Mouse (Mus musculus): ENCODE measurements around the gene B4galt2.

B4galt2 gene

DNA sequence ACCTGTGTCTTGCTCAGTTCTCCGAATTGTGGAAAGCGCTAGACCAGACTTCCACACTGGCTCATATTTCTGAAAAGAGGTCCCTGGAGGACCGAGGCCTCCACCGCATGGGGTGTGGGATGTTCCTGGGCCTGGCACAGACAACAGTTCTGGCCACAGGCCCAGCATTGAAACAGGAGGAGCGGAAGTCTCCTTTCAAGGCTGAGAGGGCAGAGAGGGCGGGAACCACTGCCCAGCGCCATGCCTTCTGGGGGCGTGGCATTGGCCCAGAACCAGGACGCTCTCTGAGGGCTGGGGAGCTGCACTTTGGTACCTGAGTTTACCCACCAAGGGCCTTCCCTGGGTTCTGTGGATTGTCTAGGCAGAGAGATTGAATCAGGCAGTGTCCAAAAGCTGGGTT is 17.2 kb downstream of the B4galt2 start:
- DNase-seq = no peak

DNA sequence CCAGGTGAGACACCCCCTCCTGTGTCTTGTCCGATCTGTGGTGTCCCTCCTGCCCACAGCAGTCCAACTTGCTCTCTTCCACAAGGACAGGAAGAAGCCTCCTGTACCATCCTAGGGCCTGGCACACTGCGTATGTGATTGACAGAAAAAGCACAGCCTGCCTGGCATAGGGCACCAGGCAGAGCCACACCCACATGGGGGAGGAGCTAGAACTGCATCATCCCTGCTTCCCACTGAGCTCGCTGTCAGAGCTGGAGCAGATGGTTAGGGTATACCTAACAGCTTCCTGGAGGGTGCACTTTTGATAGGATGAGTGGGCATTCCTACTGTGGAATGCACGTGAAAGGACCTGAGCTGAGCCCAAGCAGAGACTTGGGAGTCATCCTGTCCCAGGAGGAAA is 20.5 kb downstream of the B4galt2 start:
- no peak for DNase-seq

GRCm38 (mm10) chr4:117860570-117860969 is 22.7 kb downstream of the B4galt2 start:
- no peak for DNase-seq

DNA sequence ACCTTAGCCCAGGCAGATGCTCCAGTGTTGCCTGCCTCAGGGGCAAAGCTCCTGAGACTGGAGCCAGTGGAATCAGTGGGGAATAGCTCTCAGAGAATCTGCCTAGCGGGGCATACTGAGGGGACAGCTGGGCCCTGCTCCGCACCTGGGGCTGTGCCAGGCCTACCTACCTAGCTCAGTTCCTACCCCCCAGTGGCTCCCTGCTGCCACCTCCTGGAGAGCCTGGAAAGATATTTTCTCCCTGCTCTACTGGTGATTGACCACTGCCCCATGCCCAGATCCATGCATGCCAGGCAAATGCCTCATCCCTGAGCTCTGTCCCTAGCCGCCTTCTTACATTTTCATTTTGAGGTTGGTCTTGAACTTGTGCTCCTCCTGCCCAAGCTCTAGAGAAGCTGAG is 24.5 kb downstream of the B4galt2 start:
- peak; percentile 61 for DNase-seq

GRCm38 (mm10) chr4:117855146-117855545 is 28.1 kb downstream of the B4galt2 start:
- no peak for DNase-seq

GRCm38 (mm10) chr4:117852152-117852868 is 31.0 kb downstream of the B4galt2 start:
- DNase-seq = no peak

GRCm38 (mm10) chr4:117850871-117851270 is 32.4 kb downstream of the B4galt2 start:
- no peak for DNase-seq

DNA sequence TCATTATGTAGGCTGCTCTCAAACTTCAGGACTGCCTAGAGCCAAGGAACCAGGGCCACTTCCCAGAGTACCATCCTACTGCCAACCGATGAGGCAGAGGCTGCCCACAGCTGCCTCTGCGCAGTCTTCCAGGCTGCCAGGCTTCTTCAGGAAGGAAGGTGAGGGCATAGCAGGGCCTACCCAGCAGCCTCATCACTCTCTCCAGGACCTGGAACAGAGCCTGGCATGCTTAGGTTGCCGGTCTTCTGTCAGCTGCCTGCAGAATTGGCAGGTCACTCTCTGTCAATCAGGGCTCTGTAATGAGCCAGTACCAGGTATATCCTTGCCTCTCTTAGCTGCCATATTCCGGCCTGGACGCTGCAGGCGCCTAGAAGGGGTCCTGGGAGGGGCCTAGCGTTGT is 33.1 kb downstream of the B4galt2 start:
- no peak for DNase-seq

GRCm38 (mm10) chr4:117849506-117849905 is 33.8 kb downstream of the B4galt2 start:
- no peak for DNase-seq

DNA sequence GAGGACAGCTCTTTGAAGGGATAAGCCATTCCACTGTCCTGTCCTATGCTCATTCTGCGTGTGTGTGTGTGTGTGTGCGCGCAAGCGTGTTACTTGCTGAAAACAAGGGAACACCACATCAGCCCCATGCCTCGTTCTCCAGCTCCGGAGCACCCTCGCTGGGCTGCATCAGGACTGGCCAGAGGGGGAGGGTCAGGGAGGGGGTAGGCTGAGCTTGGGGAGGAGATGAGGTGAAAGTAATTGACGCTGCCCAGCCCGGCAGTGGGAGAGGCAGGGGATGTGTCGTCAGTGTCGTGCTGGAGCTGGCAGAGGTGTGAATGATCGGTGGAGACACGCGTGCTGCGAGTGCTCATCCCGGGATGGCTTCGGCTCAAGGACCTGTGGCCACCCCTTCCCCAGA is 34.2 kb downstream of the B4galt2 start:
- DNase-seq = no peak

DNA sequence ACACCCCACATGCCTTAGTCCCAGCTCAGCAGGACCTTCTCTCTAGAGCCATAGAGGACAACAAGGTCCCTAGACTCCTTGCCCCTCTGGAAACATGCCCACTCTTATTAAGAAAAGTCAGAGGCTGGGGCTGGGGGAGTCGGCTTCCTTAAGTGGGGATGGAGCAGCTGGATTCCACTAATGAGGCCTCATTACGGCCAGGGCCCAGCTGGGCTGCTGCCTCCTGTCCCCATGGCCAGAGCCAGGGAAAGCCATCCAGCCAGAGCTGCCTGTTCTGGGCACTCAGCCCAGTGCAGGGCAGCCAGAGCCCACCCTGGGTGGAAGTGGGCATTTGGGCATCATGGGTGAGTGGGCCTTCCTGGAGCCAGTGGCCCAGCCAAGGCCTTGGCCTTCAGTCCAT is 36.3 kb downstream of the B4galt2 start:
- DNase-seq = no peak

- DNase-seq = no peak
Observed at GRCm38 (mm10) chr4:117846261-117846660, 37.0 kb downstream of the B4galt2 start.

- no peak for DNase-seq
Observed at GRCm38 (mm10) chr4:117845316-117845715, 38.0 kb downstream of the B4galt2 start.

- DNase-seq = no peak
Observed at GRCm38 (mm10) chr4:117844467-117844866, 38.8 kb downstream of the B4galt2 start.

- DNase-seq = no peak
Observed at GRCm38 (mm10) chr4:117843101-117843500, 40.2 kb downstream of the B4galt2 start.

DNA sequence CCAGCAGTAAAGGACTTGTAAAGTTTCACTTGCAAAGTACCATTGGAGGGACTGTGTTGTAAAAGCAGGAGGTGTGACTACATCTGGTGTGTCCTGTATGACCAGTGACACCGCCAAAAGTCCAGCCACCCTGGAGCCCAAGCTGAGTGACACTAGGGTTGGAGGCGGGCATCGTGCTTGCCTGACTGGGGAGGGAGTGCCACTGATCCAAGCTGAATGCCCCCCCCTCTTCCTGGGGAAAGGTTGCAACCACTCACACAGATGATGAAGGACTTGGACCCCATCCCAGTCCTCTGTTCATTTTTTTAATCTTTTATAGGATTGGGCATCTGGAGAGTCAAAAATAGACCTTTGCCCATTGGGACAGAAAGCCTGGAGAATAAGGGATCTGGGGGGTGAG is 41.7 kb downstream of the B4galt2 start:
- no peak for DNase-seq

DNA sequence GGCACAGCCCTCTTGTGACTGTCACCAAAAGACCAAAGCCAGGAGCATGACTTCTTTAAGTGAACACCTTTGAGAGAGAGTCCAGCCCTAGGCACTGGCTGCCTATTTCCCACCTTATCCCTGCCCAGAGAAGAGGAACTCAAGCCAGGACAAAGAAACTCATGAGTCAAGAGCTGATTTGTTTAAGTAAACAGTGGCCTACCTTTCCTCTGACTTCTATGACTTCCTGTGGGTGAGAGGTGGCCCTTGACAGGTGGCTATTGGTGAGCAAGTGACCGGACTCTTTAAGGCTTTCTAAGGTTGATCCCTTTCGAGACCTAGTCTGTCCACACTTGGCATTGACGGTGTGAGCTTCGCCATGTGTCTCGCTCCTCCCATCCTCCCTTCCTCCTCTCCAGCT is 42.5 kb downstream of the B4galt2 start:
- DNase-seq = no peak

DNA sequence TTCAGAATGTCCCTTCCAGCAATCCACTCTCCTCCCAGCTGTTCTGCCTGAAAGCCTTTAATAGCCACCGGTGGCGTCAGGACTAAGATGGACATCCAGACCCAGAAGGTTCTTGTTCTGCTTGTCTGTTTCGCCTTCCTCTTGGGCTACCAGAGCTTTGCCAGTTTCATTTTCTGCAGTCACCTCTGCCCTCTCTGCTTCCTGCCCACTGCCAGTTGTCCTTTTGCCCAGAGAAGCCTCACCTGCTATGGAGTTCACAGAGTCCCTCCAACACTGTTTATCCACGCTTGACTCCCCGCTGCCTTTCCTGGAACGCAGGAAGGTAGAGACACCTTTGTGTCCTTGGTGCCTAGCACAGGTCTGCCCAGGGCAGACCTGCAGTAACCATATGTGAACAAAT is 43.9 kb downstream of the B4galt2 start:
- DNase-seq = no peak

DNA sequence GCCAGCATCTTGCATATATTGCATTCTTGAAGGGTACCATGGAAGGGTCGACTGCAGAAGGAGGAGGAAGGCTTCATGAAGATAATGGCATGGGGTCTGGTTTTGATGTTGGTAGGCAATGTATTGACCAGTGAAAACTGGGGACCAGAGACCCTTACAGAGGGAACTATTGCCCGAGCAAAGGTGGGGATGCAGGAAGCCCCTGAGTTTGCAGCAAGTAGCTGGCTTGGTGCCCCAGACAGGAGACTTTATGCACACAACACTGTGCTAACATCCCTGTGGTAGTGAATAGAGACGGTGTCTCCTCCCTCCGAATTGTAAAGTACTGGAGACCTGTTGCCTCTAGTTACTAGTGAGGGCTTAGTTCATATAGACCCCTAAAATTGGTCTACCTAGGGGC is 46.0 kb downstream of the B4galt2 start:
- DNase-seq = no peak

DNA sequence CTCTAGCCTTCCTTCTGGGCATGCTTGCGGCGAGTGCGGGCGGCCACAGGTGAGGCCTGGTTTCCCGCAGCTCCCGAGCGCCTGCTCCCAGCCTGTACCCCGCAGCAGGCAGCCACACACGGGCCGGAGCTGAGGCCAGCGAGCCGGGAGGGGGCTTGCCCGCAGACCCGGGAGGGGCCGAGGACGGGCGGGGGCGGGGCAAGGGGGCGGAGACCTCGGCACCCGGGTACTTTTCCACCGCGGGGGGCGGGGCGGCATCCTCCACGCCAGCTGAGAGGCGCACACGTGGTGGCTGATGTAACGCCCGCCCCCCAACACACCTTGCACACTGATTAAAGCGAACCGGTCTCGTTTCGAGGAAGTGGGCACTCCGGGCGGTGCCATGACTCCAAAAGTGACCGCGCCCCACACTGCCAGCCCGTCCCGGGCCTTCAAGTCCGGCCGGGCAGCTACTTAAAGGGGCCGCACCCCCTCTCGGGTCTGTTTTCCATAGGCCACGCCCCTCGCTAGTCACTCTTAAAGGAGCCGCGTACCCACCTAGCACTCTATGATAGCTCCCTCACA is 47.0 kb downstream of the B4galt2 start:
- DNase-seq = peak; percentile 90

DNA sequence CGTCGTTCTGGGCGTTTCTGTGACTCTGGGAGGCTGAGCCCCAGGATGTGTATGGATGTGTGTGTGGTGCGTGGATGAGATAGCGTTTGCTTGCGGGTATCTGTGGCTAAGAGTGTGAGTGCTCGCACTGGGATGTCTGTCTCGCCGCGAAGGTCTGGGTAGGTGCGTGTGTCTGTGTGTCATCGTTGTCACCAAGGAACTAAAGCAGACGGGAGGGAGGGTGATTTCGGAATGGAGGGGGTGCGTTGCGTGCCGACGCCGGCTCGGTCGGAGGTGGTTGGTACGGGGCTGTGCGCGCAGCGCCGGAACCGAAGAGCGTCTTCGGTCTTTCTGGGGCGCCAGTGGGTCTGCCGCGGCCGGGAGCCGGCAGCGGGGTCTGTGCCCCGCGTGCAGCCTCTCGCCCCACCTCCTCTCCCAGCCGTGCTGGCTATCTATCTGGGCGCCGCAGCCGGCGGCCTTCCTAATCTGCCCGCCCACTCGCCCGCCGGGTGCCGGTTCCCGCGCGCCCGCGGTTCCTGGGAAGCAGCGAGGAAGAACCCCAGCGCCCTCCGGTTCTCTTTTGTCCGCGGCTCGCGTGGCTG is 47.7 kb downstream of the B4galt2 start:
- peak; percentile 16 for DNase-seq

DNA sequence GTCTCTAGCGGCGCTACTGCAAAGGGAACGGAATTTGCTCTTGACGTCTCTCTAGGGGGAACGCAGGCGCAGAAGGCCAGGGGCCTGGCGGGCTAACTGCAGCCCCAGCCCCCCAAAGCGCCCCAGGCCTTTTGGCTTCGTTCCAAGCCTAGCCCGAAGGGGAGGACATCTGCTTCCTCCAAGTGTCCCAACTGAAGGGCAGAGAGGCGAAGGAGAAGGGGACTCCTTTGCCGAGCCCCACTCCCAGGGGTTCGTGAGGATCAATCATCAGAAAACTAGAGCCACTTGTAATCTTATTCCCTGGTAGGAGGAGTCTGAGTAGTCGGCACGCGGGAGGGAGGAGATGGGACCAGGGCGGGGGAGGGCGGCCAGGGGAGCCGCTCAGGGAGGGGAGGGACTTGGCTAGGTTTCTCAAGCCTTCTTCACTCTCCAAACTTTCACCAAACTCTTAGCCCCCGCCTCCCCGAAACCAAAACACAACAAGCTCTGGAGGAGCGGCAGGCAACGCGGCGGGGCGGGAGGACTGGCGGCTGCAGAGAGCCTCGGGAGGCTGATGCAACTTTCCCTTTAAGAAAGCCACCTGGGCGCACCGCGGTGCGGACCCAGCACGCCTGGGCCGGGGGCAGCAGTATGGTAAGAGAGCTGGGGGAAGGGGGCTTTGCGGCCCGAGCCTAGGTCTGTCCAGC is 48.3 kb downstream of the B4galt2 start:
- DNase-seq = peak; percentile 30

DNA sequence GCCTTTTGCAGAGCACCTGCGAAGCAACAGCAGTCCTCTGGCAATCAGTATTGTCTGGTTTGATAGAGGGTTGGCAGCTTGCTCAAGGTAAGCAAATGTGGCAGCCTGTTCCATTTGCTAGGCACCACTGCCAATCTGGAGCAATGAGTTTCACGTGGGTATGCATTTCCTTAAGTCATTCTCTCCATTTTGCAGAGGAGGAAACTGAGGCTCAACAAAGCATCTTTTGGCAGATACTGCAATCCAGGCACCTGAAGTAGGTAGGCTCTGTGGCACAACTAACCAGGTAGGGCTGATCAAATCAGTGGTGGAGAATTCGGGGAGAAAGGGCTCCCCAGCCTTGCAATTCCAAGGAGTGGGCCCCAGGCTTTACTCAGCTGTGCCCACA is 48.8 kb downstream of the B4galt2 start, which contains the start of gene Slc6a9:
Slc6a9 (plus strand) TSS at position 50 of the 388 bp plus-strand sequence.
- no peak for DNase-seq

All from thymus, postnatal 25 days (tissue).